Mouse (Mus musculus) forelimb bud, embryonic 11.5 days (tissue): ENCODE data around the gene Plcb1.
"Not testable (repeated sequence)": the region's sequence is repeated elsewhere in the genome, so short reads cannot be mapped to it uniquely, and the experiment has no call there.

Experiments used
- DNase-seq: peaks from one replicate; pipeline ENCODE4 v3.0.0-alpha.2; 2012; ENCODE audit warnings: low read depth, low spot score

The Plcb1 gene

DNA sequence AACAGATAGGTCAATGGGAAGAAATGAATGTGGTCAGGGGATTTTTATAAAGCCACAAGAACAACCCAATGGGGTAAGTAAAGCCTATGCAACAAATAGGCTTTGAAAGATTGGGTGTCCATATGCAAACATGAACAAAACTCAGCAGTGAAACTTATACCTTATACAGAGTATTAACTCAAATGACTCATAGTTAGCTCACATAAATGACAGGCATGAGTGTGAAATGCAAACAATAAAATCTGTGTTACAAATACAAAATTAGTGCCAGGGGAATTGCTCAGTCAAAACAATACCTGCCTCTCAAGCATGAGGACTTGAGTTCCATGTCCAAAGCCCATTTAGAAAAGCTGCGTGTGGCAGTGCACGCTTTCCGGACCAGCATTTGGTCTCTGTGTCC lies 182.5 kb downstream of the Plcb1 start:
- DNase-seq = no peak

GRCm38 (mm10) chr2:134972376-134972775 lies 186.5 kb downstream of the Plcb1 start:
- DNase-seq = no peak

GRCm38 (mm10) chr2:134974711-134975110 lies 188.8 kb downstream of the Plcb1 start:
- no peak for DNase-seq

- no peak for DNase-seq
Measured at GRCm38 (mm10) chr2:134976796-134977330, 191.0 kb downstream of the Plcb1 start.

DNA sequence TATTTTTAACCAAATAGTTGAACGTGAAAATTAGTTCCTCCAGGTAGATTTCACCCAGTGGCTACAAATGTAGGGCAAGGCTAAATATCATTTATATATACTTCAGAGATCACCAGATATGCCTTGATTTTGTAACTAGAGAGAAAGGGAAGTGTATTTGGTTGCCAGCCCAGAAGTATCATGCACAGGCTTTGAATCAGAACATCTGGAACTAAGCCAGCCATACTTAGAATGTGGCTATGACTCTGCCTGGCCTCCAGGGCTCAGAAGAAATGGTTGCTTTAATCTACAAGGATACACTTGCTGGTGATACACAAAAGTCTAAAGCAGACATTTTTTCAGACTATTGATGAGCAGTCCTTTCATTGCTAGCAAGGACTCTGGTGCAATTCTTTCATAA lies 191.8 kb downstream of the Plcb1 start:
- no peak for DNase-seq

- DNase-seq = no peak
Measured at GRCm38 (mm10) chr2:134981394-134981793, 195.5 kb downstream of the Plcb1 start.

DNA sequence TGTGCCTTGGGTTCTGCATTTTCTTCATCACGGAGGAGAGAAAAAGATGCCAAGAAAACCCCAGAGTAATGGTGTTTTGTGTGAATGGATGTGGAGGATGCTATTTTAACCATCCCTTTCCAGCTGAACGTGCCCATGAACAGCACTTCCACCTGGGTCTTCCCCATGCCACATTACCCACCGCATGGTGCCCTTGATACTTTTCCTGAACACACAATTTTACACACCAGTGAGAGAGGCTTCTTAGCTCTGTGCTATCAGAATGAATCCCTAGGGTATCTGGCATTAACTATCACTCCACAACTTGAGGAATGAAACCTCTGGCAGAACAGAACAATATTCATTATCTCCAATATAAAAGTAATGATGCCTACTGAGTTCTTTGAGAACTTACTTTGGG lies 199.0 kb downstream of the Plcb1 start:
- DNase-seq = no peak

DNA sequence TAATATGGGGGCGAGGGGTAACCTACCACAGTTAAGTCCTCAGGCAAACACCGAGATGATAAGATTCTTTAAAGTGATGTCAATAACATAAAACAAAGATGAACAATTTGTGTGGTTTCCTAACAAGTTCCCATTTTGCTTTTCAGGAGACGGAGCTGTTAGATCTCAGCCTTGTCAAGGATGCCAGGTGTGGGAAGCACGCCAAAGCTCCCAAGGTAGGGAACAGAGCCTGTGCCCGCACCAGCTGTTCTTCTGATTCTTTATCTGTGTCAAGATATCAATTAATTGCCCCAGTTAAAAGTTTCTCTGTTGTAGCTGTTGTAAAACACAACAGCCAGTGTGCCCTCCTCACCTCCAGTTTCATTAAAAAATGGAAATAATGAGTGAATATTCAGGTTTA lies 202.1 kb downstream of the Plcb1 start:
- no peak for DNase-seq

- DNase-seq = no peak
Measured at GRCm38 (mm10) chr2:134989650-134990292, 203.9 kb downstream of the Plcb1 start.

DNA sequence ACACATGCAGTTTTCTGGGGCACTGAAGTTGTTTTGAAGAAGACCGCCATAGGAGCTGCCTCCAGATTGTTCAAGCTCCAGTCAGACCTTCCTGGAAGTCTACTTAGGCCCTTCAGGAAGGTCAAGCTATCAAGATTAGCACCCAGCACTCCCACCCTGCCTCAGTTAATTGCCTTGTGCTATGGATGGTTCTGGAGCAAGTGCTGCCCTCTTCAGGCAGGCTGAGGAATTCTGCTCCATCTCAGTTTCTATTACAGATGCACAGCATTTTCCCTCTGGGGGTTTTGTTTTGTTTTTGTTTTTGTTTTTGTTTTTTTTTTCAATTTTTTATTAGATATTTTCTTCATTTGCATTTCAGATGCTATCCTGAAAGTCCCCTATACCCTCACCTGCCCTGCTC lies 221.3 kb downstream of the Plcb1 start:
- no peak for DNase-seq

- DNase-seq = not testable (repeated sequence)
Measured at GRCm38 (mm10) chr2:135007885-135008284, 222.0 kb downstream of the Plcb1 start.

GRCm38 (mm10) chr2:135010371-135010770 lies 224.5 kb downstream of the Plcb1 start:
- no peak for DNase-seq

GRCm38 (mm10) chr2:135015501-135015900 lies 229.6 kb downstream of the Plcb1 start:
- DNase-seq = no peak

DNA sequence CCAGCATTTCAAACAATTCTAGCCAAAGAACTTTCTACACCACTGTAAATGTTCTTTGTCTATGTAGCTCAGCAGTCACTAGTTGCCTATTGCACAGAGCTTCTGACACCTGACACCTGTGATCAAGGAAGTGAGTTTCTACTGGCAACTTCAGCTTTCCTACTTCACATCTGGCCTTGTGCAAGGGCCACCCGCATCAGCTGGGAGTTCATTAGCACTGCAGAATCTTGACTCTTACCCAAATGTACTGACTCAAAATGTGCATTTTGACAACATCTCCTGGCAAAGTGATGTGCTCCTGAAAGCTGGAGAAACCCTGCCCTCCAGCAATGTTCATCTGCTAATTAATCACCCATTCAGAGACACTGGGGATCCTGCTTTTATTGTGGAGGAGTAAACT lies 232.4 kb downstream of the Plcb1 start:
- peak; percentile 43 for DNase-seq

GRCm38 (mm10) chr2:135018708-135019107 lies 232.8 kb downstream of the Plcb1 start:
- no peak for DNase-seq

DNA sequence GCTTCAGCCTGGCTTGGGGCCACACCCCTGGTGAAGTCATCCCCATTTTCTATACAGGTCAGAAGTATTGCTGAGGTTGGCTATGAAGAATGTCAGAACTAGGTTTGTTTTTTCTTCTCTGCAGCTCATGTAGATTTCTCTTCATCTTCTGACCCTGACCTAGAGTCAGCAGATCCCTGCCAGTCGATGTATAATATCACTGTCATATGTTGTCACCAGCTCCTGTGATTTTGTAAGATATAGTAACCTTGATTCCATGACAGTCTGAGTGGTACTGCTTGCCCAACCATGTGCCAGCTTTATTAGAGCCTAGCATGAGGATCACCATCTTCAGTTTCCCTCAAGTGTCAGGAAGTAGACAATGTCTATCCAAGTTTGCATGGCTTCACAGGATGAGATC lies 233.7 kb downstream of the Plcb1 start:
- no peak for DNase-seq

GRCm38 (mm10) chr2:135029288-135029687 lies 243.4 kb downstream of the Plcb1 start:
- no peak for DNase-seq

- no peak for DNase-seq
Measured at GRCm38 (mm10) chr2:135029700-135030099, 243.8 kb downstream of the Plcb1 start.

- peak; percentile 76 for DNase-seq
Measured at GRCm38 (mm10) chr2:135035640-135036260, 249.9 kb downstream of the Plcb1 start.

GRCm38 (mm10) chr2:135048791-135049190 lies 262.9 kb downstream of the Plcb1 start:
- DNase-seq = no peak

GRCm38 (mm10) chr2:135049283-135049682 lies 263.4 kb downstream of the Plcb1 start:
- DNase-seq = no peak

- DNase-seq = no peak
Measured at GRCm38 (mm10) chr2:135051540-135052288, 265.8 kb downstream of the Plcb1 start.

DNA sequence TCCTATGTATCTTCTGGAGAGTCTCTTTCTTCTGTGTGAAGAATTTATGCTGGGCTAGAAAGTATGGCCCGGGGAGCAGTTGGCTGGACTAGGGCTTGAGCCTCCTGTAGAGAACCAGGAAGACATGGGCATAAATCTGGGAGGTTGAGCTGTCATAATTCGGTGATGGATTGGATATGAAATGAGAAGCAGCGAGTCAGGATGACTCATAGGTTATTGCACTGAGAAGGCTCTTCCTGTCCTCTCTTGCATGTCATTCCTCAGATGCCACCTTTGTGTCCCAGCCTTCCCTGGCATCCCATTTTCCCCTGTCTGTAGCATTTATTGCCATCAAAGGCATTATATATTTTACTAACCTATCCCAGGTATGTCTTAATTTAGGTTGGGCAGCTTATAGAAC lies 267.5 kb downstream of the Plcb1 start:
- no peak for DNase-seq
